Mouse (Mus musculus) left cerebral cortex, adult 18-20 months (tissue): ENCODE results near the gene Agbl1. TPM values are rescaled to one million over a fixed set of nuclear protein-coding genes. Genes with fewer than 3 reads are reported as not detected.
"Not testable (repeated sequence)": the region's sequence is repeated elsewhere in the genome, so short reads cannot be mapped to it uniquely, and the experiment has no call there.

Experiments used
- DNase-seq, 2 experiments: peaks; one replicate each; pipeline ENCODE4 v3.0.0; 2021 to 2022; ENCODE audit warnings: low spot score in 2 of 2, mixed read lengths in 1 of 2
- total RNA-seq, 2 experiments: library from RNA; stranded (reverse); gene quantifications; 2 replicates each; pipeline ENCODE4 v1.2.3; 2021

The Agbl1 gene
- total RNA-seq, 2 experiments from 2014 or later, result 0.30 to 0.37 TPM

- no peak for DNase-seq
Measured at GRCm38 (mm10) chr7:76560564-76561258, 331.0 kb downstream of the Agbl1 start.

- peak in 1 of 2 experiments; percentile 3 for DNase-seq
Measured at GRCm38 (mm10) chr7:76562506-76562905, 332.8 kb downstream of the Agbl1 start.

- DNase-seq, result no peak
Measured at GRCm38 (mm10) chr7:76594566-76595079, 364.9 kb downstream of the Agbl1 start.

- DNase-seq, result no peak
Measured at GRCm38 (mm10) chr7:76597812-76598211, 368.1 kb downstream of the Agbl1 start.

- DNase-seq, result no peak
Measured at GRCm38 (mm10) chr7:76600050-76600690, 370.5 kb downstream of the Agbl1 start.

GRCm38 (mm10) chr7:76629528-76629927 is 399.8 kb downstream of the Agbl1 start:
- DNase-seq, result no peak

GRCm38 (mm10) chr7:76650984-76651383 is 421.3 kb downstream of the Agbl1 start:
- DNase-seq, result peak in 1 of 2 experiments; percentile 2

- DNase-seq, result no peak
Measured at GRCm38 (mm10) chr7:76661072-76661471, 431.4 kb downstream of the Agbl1 start.

- DNase-seq, result no peak
Measured at GRCm38 (mm10) chr7:76674856-76675255, 445.2 kb downstream of the Agbl1 start.

GRCm38 (mm10) chr7:76701224-76701623 is 471.5 kb downstream of the Agbl1 start:
- DNase-seq, result no peak

- DNase-seq, result not testable (repeated sequence)
Measured at GRCm38 (mm10) chr7:76732220-76732619, 502.5 kb downstream of the Agbl1 start.

GRCm38 (mm10) chr7:76777237-76777855 is 547.7 kb downstream of the Agbl1 start:
- no peak for DNase-seq

- no peak for DNase-seq
Measured at GRCm38 (mm10) chr7:76780446-76780845, 550.8 kb downstream of the Agbl1 start.

GRCm38 (mm10) chr7:76788561-76789306 is 559.0 kb downstream of the Agbl1 start:
- no peak for DNase-seq

- no peak for DNase-seq
Measured at GRCm38 (mm10) chr7:76790041-76790440, 560.4 kb downstream of the Agbl1 start.

GRCm38 (mm10) chr7:76791247-76791646 is 561.6 kb downstream of the Agbl1 start:
- peak in 1 of 2 experiments; percentile 16 for DNase-seq

GRCm38 (mm10) chr7:76810003-76810402 is 580.3 kb downstream of the Agbl1 start:
- DNase-seq, result no peak

GRCm38 (mm10) chr7:76820571-76820970 is 590.9 kb downstream of the Agbl1 start:
- DNase-seq, result no peak

GRCm38 (mm10) chr7:76842146-76842545 is 612.5 kb downstream of the Agbl1 start:
- DNase-seq, result no peak

GRCm38 (mm10) chr7:76889416-76890209 is 659.9 kb downstream of the Agbl1 start:
- DNase-seq, result peak; percentile 2 to 10
